Mouse (Mus musculus) olfactory bulb, adult 2 months (tissue): ENCODE measurements around the gene Nelfcd.

Experiments
- CTCF ChIP-seq: fragments of 200-500 bp; IDR thresholded peaks from 2 replicates; pipeline ENCODE4 v1.5.1; 2012; ENCODE audit warnings: low read depth, mild to moderate bottlenecking, low read length, moderate library complexity; ENCODE audit not compliant: insufficient read depth
- POLR2A ChIP-seq: fragments of 200-500 bp; IDR thresholded peaks from 2 replicates; pipeline ENCODE4 v1.6.1; 2012; ENCODE audit warnings: mild to moderate bottlenecking, low read depth, low read length, moderate library complexity; ENCODE audit not compliant: insufficient read depth

DNA sequence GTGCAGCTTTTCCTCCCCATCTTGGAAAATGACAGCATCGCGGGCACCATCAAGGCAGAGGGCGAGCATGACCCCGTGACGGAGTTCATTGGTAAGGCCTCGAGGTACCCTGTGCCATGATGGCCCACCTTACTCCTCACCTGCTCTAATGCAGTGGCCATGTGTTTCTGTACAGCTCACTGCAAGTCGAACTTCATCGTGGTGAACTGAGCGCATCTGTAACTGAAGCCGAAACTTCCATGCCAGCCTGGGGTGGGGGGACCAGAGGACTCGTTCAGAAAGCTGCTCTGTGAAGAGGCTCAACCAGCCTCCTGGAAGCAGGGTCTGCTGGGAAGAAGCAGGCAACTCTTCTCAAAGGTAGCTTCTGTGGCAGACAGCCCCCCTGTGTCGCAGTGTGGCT, 11.3 kb downstream of the Nelfcd start:
- no peak for TF ChIP-seq POLR2A
- no peak for TF ChIP-seq CTCF
